Mouse (Mus musculus): ENCODE data around the gene Ank.

Gene Ank

GRCm38 (mm10) chr15:27633941-27634900 lies 167.7 kb downstream of the Ank start:
- peak; percentile 70 for DNase-seq (ENCODE audit: low read depth)

- DNase-seq (ENCODE audit: low read depth) = no peak
These were observed 174.7 kb downstream of the Ank start for GRCm38 (mm10) chr15:27641171-27641570.

- peak; percentile 76 for DNase-seq (ENCODE audit: low read depth)
These were observed 176.4 kb downstream of the Ank start for GRCm38 (mm10) chr15:27642895-27643294.
